Mouse (Mus musculus): ENCODE data around the gene Slc27a2.
"Not testable (repeated sequence)": the region's sequence is repeated elsewhere in the genome, so short reads cannot be mapped to it uniquely, and the experiment has no call there.

Slc27a2 gene

DNA sequence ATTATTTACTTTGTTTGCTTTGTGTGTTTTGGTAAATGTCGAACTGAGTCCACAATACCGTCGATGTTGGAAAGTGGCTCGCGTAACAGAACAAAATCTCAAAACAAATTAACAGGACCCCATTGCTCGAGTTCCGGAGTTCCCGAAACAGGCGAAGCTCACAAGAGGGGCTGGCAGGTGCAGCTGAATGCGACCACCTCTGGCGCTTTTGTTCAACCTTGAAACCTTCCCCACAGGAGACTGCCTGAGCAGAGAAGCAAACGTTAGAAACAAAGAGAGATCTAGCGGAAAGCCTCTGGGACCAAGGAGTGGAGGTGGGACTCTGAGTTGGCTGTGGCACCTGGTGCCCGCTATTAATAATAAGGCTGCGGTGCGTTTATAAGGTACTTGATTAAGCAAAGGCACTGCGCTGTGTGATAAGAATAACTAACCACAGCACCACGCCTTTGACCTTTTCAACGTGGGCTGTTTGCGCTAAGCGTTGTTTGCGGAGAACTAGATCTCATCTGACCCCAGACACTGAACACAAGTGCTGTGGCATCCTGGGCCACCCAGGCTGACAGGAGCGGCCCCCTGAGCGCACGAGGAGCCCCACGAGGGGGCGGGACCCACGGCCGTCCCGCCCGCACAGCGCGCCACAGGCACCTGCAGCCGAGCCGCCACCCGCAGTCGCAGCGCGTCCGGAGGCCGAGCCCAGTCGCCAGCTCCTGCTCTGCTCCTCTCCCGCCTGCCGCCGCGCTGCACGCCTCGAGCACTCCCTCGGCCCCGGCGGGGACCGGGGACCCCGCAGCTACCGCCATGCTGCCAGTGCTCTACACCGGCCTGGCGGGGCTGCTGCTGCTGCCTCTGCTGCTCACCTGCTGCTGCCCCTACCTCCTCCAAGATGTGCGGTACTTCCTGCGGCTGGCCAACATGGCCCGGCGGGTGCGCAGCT, at the start of gene Slc27a2:
TSS of gene Slc27a2 (plus strand) at position 51 of the 934 bp plus-strand sequence.
- DNase-seq (ENCODE audit: low read depth, low spot score) = peak; percentile 54

DNA sequence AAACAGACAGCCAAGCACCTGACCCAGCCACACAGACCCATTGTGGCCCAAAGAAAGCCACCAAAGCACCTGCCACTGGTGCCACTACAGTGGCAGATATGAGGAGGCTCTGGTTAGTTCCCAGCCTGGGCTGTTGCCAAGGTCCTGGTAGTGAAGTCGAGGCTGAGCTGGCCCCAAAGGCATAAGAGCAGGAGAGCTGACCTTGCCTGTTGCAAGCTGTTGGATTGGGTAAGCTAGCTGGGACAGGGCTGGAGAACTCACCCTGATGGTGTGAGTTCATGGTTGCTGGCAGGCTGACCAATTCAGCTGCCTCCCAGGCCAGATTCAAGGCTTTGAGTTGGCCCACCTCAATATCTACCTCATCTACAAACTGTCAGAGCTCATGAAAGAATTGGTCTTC, 47.1 kb upstream of the Slc27a2 start:
- no peak for DNase-seq (ENCODE audit: low read depth, low spot score)

DNA sequence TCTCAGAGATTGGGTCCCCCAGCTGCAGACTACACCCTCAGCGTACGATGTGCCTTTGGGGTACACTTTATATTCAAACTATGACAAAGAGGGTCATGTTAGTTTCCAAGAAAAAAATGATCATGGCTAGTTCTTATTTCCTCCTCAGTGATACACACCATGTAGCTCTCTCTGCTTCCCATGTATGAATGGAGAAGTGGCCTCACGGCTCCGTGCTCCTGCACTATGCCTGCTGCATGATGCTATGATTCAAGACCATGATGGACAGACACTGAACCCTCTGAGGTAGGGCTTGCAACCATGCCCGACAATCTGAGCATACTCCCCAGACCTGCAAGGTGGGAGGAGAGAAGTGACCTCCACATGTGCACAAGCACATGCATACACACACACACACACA, 44.7 kb upstream of the Slc27a2 start:
- no peak for DNase-seq (ENCODE audit: low read depth, low spot score)

DNA sequence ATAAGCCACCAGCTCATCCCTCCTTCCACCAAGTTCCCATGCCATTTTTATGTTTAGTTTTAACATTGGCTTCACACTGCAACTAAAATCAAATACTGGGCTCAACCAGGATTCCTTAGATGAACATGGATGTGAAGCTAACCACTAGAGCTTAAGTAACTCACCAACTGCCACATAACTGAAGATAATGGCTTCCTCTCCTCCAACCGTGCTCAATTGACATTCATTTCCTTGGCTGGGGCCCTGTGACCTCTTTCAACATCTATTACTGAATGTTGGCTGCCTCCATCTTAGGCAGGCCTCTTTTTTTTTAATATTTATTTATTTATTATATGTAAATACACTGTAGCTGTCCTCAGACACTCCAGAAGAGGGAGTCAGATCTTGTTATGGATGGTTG, 44.0 kb upstream of the Slc27a2 start:
- no peak for DNase-seq (ENCODE audit: low read depth, low spot score)

DNA sequence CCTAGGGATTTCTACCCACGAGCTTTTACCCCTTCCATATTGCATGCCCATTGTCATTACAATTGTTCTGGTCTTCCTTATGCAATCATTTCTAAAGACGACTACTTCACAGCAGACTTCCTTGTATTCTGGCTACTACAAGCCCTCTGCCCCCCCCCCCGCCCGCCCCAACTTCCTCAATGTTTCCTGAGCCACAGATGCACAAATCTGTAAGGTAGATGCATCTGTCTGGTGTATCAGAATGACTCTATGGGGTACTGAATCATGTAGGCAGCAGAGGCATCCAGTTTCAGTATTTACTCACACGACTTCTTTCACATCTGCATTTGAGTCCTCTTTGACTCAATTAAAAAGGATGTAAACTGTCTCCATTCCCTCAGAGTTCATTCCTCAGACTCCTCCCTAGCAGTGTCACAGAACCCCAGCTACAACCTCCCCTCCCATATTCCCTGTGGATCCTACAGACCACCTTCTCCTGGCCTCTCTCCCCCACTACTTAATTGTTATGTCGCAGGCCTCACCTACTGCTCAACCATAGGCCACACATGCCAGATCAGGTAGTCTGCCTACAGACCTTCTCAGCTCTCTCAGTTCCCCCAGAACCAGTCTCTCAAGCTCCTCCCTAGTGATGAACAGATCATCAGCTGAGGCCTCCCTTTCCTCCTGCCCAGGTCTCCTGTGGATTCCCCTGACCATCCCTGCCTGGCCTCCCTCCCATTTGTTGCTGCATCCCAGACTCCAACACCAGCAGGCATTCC, 37.0 kb upstream of the Slc27a2 start:
- DNase-seq (ENCODE audit: low read depth, low spot score) = no peak

DNA sequence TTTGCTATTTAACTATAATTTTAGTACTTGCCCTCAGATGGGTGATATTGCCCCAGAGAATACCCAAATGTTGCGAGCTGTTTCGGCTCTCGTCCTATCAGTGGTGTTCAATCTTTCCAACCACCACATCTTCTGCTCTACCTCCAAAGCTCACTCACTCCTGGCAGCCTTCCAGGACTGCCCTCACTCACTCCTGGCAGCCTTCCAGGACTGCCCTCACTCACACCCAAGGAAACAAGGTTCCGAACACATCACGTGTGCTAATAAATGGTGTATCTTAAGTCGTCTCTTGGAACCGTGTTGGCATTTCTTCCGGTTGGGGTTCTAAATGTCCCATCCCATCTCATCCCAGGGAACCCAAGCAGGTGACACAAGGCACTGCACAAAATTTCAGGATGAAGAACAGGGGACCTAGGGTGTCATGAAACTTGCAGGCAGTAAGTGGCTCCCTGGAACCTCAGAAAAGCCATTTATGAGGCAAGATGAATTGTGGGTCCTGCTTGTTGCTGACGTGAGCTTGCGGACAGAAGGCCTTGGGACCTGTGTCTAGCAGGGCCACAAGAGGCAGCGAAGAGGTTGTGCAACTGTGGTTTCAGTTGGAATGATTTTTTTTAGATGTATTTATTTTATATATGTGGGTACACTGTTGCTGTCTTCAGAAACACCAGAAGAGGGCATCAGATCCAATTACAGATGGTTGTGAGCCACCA, 32.2 kb upstream of the Slc27a2 start:
- DNase-seq (ENCODE audit: low read depth, low spot score) = no peak

DNA sequence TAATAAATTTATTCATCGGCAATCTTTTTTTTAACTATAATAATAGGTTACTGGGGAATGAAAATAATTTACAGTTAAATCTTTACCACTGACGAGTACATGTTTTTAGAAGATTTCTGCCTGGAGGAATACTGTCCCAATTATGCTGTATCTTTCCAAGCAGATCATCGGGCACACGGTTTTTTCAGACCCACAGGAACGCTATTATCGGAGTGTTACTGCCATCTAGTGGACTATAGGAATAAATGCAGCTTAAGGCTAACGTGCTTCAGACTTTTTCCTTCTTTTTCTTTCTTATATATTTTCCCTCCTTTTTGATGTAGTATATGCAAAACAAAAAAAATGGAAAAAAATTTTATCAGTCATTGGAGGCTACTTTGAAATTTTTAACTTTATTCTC, 31.4 kb upstream of the Slc27a2 start:
- no peak for DNase-seq (ENCODE audit: low read depth, low spot score)

DNA sequence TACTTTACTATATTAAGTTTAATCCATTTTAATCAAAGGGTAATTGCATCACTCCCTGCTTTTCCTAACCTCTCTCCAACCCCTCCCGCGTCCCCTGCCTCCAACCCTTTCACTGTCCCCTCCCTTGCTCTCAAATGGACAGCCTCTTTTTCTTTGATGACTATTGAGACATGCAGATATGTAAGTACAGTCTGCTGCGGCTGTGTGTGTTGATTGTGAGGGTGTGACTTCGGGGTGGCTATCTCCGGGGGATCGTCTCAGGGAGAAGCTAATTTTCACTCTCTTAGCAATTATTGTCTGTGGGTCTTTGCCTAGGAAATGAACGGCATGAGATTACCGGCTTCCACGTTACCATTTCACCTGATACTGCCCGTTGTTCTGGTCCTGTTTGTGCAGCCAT, 30.7 kb upstream of the Slc27a2 start:
- no peak for DNase-seq (ENCODE audit: low read depth, low spot score)

DNA sequence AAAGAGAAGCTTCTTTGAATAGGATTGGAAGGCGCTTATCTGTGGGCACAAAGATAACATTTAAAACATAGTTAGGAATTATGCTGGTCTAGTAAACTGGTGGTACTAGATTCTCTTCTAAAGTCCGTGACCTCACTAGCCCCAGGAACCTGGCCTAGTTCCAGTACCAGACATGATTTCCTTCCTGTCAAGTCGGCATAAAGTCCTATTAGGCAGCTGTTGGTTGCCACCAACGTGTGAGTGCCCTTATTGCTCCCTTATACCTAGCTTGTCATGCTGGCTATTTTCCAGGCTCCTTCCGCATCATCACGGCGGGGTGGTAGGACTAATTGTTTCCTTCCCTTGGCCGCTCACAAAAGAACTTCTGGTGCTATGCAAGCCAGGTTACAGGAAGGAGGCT, 30.2 kb upstream of the Slc27a2 start:
- no peak for DNase-seq (ENCODE audit: low read depth, low spot score)

DNA sequence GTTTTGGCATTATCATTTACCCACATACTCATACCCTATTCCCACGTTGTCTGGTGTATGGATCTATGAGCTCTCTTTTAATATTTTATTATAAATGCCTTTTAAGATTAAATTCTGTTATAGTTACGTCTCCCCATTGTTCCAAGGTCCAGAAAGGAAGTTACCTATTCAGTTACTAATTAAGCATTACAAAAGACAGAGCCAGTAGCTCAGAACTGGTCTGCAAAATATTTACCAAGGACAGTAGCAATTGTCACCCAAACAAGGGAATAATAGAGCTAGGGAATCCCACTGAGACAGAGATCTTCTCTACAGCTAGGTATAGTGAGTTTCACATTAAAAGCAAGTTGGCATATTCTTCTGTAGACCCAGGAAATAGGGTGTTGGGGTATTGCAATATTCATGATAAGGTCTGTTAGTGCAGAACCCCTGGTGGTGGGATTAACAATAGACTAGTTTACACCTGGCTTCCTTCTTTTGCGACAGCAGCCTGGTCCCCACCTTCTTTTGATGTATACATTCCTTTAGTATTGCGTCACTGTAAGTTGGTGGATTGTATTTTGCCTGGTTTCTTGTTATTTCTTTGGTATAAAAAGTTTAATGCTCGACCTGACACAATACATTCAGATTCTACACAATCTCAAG, 29.0 kb upstream of the Slc27a2 start:
- DNase-seq (ENCODE audit: low read depth, low spot score) = not testable (repeated sequence)

DNA sequence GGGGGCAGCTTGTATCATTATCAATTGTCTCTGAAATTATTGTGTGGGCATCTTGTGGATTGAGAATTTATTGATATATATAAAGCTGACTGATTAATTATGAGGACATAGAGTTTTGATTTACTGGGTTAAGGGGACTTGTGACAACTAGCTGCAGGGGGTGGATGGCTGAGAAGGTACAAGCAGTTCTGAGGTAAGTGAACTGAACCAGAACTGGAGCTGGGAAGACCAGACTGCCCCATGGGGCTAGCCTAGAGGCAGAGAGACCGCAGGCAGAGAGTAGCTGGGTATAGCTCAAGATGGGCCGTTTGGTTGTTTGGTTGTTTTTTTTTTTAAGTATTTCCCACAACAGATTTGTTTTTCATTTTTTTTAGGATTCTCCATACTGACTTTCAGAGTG, 27.9 kb upstream of the Slc27a2 start:
- no peak for DNase-seq (ENCODE audit: low read depth, low spot score)

DNA sequence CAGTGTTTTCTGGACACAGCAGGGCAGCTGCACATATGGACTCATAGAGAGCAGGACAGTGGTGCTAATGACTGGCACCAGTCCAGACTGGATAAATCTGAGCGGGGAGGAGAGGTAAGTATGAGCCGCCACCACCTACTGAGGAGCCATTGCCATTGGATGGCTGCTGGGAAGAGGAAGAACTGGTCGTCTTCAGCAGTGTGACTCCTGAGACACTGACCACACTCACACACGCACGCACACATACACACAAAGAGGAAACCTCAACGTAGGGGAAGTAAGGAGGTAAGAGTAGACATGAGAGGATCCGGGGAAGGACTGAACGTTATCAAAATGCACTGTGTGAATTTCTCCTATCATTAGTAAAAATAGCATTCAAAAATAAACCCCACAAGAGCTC, 24.7 kb upstream of the Slc27a2 start:
- DNase-seq (ENCODE audit: low read depth, low spot score) = no peak

DNA sequence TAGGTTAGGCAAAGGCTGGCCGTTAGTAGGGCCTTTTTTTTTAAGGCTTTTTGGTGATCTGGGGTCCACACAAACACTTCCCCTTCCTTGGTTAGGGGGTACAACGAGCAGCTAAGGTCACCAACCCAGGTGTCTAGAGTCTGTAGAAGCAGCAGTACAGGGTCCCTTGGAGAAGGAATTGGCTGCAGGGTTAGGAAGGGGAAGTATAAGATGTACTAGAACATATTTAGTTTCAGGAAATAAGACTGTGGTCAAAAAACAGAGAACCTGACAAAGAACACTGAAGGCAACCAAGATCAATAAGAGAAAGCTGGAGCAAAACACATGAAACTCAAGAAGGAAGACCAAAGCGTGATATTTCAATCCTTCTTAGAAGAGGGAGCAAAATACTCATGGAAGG, 21.6 kb upstream of the Slc27a2 start:
- no peak for DNase-seq (ENCODE audit: low read depth, low spot score)

DNA sequence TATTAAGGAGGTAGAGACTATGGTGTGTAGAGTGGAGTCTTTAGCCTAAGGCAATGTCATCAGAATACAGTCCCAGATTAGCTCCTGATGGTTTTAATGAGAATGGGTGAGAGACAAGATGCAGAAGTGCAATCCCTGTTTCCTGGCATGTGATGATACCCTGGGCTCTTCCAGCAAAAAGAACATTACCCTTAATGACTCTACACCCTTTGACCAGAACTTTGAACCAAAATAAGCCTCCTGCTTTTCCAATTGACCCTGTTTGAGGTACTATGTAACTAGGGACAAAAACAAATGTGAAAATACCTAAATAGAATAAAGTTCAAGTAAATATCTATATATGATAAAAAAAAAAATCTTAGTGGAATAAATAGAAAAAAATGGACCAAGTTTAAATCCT, 14.6 kb upstream of the Slc27a2 start:
- DNase-seq (ENCODE audit: low read depth, low spot score) = no peak

DNA sequence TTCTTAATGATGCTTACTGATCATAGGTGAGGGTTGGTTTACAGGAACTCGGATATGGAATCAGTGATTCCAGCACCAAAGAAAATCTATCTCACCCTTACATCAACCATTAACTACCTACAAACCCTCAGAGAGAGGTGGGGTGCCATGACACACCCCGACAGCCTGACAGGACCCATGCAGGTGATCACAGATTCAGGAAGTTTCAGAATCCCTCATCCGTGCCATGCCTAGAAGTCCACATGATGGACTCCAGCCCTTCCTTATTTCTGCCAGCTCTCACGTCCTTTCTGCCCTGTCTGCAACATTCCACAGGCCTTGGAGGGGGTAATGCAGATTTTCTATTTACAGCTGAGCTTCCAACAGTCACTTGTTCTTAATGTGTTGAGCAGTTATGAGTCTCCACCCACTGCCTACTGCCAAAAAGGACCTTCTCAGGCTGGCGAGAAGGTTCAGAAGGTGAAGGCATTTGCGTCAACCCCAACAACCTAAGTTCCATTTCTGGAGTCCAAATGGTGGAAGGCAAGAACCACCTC, 11.7 kb upstream of the Slc27a2 start:
- no peak for DNase-seq (ENCODE audit: low read depth, low spot score)

DNA sequence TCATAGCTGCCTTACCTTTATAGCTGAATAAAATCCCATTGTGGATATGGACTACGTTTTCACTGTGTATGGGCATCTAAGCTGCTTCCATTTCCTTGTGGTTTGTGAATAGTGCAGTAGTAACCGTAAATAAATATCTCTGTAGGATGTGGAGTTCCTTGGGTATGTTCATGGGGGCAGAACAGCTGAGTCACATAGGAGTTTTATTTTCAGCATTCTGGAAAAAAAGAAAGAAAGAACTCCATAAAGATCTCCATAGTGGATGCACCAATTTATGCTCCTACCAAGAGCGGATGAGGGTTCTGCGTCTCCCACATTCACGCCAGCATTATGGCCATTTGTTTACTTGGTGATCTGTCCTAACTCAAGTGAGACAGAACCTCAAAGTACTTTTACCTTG, 10.0 kb upstream of the Slc27a2 start:
- no peak for DNase-seq (ENCODE audit: low read depth, low spot score)

DNA sequence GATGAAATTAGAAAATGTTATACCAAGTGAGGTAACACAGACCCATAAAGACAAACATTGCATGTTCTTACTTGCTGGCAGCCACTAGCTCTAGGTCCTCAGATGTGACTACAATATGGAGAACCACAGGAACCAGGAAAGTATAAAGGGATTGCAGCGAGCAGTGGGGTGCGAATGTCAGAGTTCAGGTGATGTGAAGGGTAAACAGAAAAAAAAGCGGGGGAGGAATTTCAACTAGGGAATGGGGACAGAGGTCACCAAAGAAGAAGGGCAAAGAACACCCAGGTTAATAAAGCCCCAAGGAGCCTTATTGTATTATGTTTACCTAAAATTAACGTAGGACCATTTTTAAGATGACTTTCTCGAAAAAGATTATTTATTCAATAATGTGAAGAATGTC, 6.9 kb upstream of the Slc27a2 start:
- DNase-seq (ENCODE audit: low read depth, low spot score) = no peak

DNA sequence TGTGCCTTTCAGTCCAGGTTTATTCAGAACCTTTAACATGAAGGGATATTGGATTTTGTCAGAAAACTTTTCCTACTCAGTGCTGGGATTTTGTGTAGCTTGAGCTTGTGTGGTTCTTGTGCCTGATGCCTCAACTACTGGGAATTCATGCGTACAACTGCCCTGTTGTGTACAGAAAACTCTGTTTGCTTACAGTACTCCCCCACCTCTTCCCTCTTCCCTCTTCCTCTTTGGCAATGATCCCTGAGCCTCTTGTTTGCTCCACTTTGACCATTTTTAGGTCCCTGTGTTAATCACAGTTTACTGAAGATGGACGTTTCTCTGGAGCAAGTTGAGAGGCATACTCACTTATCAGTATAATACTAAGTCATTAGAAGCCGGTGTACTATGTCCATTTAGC, 5.8 kb upstream of the Slc27a2 start:
- DNase-seq (ENCODE audit: low read depth, low spot score) = no peak

DNA sequence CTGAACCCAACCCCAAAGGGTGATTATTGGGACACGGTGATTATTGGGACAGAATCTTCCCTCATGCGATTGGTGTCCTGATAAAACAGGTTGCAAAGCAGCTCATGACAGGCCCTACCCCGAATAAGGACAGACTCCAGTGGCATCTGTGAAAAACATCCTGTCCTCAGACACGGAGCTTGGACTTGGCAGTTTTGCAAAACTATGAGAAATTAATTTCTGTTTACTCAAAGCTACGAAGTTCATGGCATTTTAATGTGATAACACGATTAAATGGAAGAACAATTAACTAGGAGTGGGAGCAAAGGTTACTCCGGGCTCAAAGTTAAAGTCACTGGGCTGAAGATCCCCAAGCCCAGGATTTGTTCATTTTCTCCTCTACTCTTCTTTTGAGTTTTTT, 2.5 kb upstream of the Slc27a2 start:
- DNase-seq (ENCODE audit: low read depth, low spot score) = no peak

DNA sequence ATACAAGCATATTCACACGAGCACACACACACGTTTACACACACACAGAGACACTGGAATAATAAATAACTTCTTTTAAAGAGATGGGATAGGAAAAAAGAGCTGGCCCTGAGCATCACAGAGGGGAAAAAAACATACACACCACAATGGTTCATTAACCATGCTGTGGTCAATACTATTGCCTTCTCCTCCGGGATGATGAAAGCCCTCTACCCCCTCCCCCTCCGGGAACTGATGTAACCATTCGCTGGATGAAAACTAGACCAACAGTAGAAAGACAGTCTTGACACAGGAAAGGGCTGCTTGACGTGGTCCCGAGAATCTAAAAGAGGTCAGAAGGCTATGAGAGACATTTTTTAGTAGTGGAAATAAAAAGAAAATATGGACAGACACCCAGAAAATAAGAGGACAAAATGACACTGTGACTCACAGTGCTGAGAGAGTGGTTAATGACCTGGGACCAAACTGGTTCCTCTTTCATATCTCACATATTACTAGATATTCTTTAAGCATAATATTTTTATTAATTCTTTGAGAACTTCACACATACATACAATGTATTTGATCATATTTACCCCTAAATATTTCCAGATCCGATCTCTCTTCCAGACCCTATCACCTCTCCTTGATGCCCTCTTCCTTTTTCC, 840 bp upstream of the Slc27a2 start:
- no peak for DNase-seq (ENCODE audit: low read depth, low spot score)

DNA sequence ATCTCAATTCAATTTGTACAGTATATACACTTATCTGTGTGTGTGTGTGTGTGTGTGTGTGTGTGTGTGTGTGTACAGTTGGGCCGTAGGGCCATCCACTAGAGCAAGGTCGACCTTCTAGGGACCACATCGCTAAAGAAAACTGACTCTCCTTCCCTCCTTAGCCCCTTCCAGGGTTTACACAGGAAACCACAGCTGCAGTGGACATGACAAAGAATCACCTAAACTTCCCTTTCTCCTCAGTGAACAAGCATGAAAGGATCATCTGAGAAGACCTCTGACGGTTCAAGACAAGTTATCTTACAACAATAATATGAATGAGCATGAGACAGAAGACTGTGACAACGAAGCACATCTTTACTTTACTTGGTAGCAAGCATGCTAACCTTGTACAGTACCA, 311 bp upstream of the Slc27a2 start:
- DNase-seq (ENCODE audit: low read depth, low spot score) = no peak

Data from WW6 (cell line).